22 mouse cellular contexts compared by ENCODE assay signal in the genomic region with DNA sequence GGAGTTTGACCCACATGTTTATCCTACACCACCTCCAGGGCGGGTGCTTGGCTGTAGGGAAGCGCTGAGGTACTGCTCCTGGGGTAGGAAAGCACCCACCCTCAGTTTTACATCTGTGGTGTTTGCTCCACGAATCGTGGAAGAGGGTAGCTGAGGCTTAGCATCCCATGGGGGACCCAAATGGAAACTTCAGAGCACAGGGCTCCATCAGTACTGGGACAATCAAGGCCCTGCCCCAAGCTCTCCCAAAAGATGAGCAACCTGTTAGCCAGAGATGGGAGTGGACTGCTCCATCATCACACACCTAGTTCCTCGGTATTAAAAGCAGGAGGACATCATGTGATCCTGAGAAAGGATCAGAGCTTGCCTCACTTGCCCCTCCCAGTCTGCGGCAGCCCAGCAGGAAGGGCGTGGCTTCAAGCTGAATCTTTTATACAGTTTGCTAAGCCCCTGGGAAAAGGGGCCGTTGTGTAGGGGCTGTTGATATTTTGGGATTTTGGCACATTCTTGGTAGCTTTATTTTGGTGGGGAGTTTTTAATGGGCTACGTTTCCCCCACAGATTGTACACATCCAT. TPM values are rescaled to one million over a fixed set of nuclear protein-coding genes. Genes with fewer than 3 reads are reported as not detected.
DNase-seq lines count a peak whose midpoint lies in the region; ATAC-seq and TF ChIP-seq lines count a peak whose summit lies in the region.
"Had no signal": no experiment of that assay in that cellular context is flagged by ENCODE, and none has a peak within 500 bp of the region (broad histone marks: within the 10 kb centered on the region; RNA-seq: fewer than 3 reads in every experiment).

No protein-coding gene starts in this region.

- H3K27me3 ChIP-seq in intestine, embryonic 15.5 days (replicated peaks) = no peaks in the 10 kb centered on the region
- H3K27me3 ChIP-seq in intestine, postnatal 0 days (replicated peaks; ENCODE audit: control insufficient read depth, insufficient read depth, low read length) = no peaks in the 10 kb centered on the region
- H3K27me3 ChIP-seq: neural tube, embryonic 12.5 days had no signal

- 44% methylated on average over 9 of the region's 9 CpGs for WGBS in intestine, embryonic 15.5 days
- 40% methylated on average over 9 of the region's 9 CpGs for WGBS in intestine, postnatal 0 days

- peak; percentile 25; the same call in 1 of the 2 replicates for ATAC-seq in intestine, embryonic 15.5 days
- ATAC-seq in intestine, postnatal 0 days = no peak
- ATAC-seq: inflammation-experienced regulatory T-cells, adult 6 months had no signal

- no peaks in the 10 kb centered on the region for H3K9me3 ChIP-seq in intestine, embryonic 15.5 days
- H3K9me3 ChIP-seq in intestine, postnatal 0 days (ENCODE audit: control insufficient read depth) = no peaks in the 10 kb centered on the region
- H3K9me3 ChIP-seq: neural tube, embryonic 12.5 days had no signal

- no peaks in the 10 kb centered on the region for H3K4me1 ChIP-seq in intestine, embryonic 15.5 days (replicated peaks)
- no peaks in the 10 kb centered on the region for H3K4me1 ChIP-seq in intestine, postnatal 0 days (replicated peaks; ENCODE audit: control insufficient read depth, insufficient read depth, low read length)
- H3K4me1 ChIP-seq: neural tube, embryonic 12.5 days had no signal

- TF ChIP-seq CTCF in intestine, postnatal 0 days (IDR thresholded peaks at IDR 0.05; ENCODE audit: low read depth) = no peak

- no peak overlapping the region for H3K9ac ChIP-seq in intestine, embryonic 15.5 days
- H3K9ac ChIP-seq in intestine, postnatal 0 days (ENCODE audit: low read depth, low read length) = no peak overlapping the region
- H3K9ac ChIP-seq: neural tube, embryonic 12.5 days had no signal

- no peak overlapping the region for H3K4me3 ChIP-seq in intestine, embryonic 15.5 days (replicated peaks)
- no peak overlapping the region for H3K4me3 ChIP-seq in intestine, postnatal 0 days (ENCODE audit: low read depth, low read length)
- H3K4me3 ChIP-seq: neural tube, embryonic 12.5 days had no signal

- DNase-seq in 416B (ENCODE audit: low read depth) = peak; percentile 20
- peak; percentile 22 for DNase-seq in ES-CJ7 (ENCODE audit: low read depth, low spot score)
- peak; percentile 52 for DNase-seq in induced T-regulatory cell, adult 2 months (ENCODE audit: low read depth)
- DNase-seq in left cerebral cortex, adult 8-10 months (ENCODE audit: low spot score in 2 of 2) = no peak
- DNase-seq in thymus, postnatal 0 days (ENCODE audit: low spot score) = no peak
- DNase-seq: adrenal gland, adult 8-10 months; cerebellum, adult 2 months; gastrocnemius, postnatal 25 days; kidney, postnatal 14 days; layer of hippocampus, adult 9-11 months; lung, postnatal 14 days had no signal

- H3K27ac ChIP-seq in intestine, embryonic 15.5 days = no peak overlapping the region
- no peak overlapping the region for H3K27ac ChIP-seq in intestine, postnatal 0 days (ENCODE audit: low read depth, low read length)
- H3K27ac ChIP-seq: neural tube, embryonic 12.5 days had no signal

- no peaks in the 10 kb centered on the region for H3K36me3 ChIP-seq in intestine, embryonic 15.5 days
- H3K36me3 ChIP-seq in intestine, postnatal 0 days (ENCODE audit: control insufficient read depth, insufficient read depth) = no peaks in the 10 kb centered on the region
- H3K36me3 ChIP-seq: neural tube, embryonic 12.5 days had no signal

- H3K4me2 ChIP-seq in intestine, embryonic 15.5 days (replicated peaks) = no peak overlapping the region
- H3K4me2 ChIP-seq in intestine, postnatal 0 days (replicated peaks; ENCODE audit: low read depth) = no peak overlapping the region
- H3K4me2 ChIP-seq: heart, embryonic 11.5 days; neural tube, embryonic 12.5 days had no signal

RNA-seq across cellular contexts. Expression of a gene that starts 1.7 kb away (rescaled TPM):
- polyA plus RNA-seq in intestine, embryonic 15.5 days (2015; fragmentation: Nextera tagmentation; extraction: Ambion mirVana) = not detected in 2 replicates
- polyA plus RNA-seq in intestine, postnatal 0 days (2015; fragmentation: Nextera tagmentation; extraction: Ambion mirVana) = 0.44 TPM in 1 of 2 replicates, not detected in the other
- not detected for total RNA-seq in left cerebral cortex, adult 8-10 months (2022)
- 0.09 TPM in 1 of 2 replicates, not detected in the other for polyA plus RNA-seq in thymus, postnatal 0 days (2015; fragmentation: Nextera tagmentation; extraction: Ambion mirVana)
- total RNA-seq: adrenal gland, adult 8-10 months; gastrocnemius, postnatal 25 days; hematopoietic stem cell, adult 5-6 weeks; left cerebral cortex, postnatal 10 days; liver, adult 2 months; midbrain, postnatal 0 days had no signal
- polyA plus RNA-seq: cerebellum, adult 2 months; cortical plate, adult 2 months; frontal cortex, adult 2 months; heart, embryonic 11.5 days; inflammation-experienced regulatory T-cells, adult 6 months; liver, adult 2 months; midbrain, postnatal 0 days; neural tube, embryonic 12.5 days had no signal

RNA-seq across cellular contexts. Expression of a gene that starts 6.2 kb away (rescaled TPM):
- not detected in 2 replicates for polyA plus RNA-seq in intestine, embryonic 15.5 days (2015; fragmentation: Nextera tagmentation; extraction: Ambion mirVana)
- polyA plus RNA-seq in intestine, postnatal 0 days (2015; fragmentation: Nextera tagmentation; extraction: Ambion mirVana) = not detected in 2 replicates
- not detected for total RNA-seq in left cerebral cortex, adult 8-10 months (2022)
- polyA plus RNA-seq in thymus, postnatal 0 days (2015; fragmentation: Nextera tagmentation; extraction: Ambion mirVana) = 2.0 and 2.3 TPM in 2 replicates
- total RNA-seq: gastrocnemius, postnatal 25 days; hematopoietic stem cell, adult 5-6 weeks; left cerebral cortex, postnatal 10 days; liver, adult 2 months; midbrain, postnatal 0 days had no signal
- polyA plus RNA-seq: frontal cortex, adult 2 months; heart, embryonic 11.5 days; inflammation-experienced regulatory T-cells, adult 6 months; liver, adult 2 months; midbrain, postnatal 0 days; neural tube, embryonic 12.5 days had no signal

RNA-seq across cellular contexts. Expression of a gene that starts 13.3 kb away (rescaled TPM):
- 0.15 and 0.29 TPM in 2 replicates for polyA plus RNA-seq in intestine, embryonic 15.5 days (2015; fragmentation: Nextera tagmentation; extraction: Ambion mirVana)
- polyA plus RNA-seq in intestine, postnatal 0 days (2015; fragmentation: Nextera tagmentation; extraction: Ambion mirVana) = 0.07 and 0.21 TPM in 2 replicates
- 10 to 100 TPM; 17.5 to 19.4 (median 18.5) TPM for total RNA-seq in left cerebral cortex, adult 8-10 months (2022)
- not detected in 2 replicates for polyA plus RNA-seq in thymus, postnatal 0 days (2015; fragmentation: Nextera tagmentation; extraction: Ambion mirVana)
- total RNA-seq: liver, adult 2 months had no signal
- polyA plus RNA-seq: inflammation-experienced regulatory T-cells, adult 6 months; liver, adult 2 months had no signal

RNA-seq across cellular contexts. Expression of a gene that starts 15.7 kb away (rescaled TPM):
- not detected in 2 replicates for polyA plus RNA-seq in intestine, embryonic 15.5 days (2015; fragmentation: Nextera tagmentation; extraction: Ambion mirVana)
- not detected in 2 replicates for polyA plus RNA-seq in intestine, postnatal 0 days (2015; fragmentation: Nextera tagmentation; extraction: Ambion mirVana)
- not detected for total RNA-seq in left cerebral cortex, adult 8-10 months (2022)
- polyA plus RNA-seq in thymus, postnatal 0 days (2015; fragmentation: Nextera tagmentation; extraction: Ambion mirVana) = not detected in 2 replicates
- total RNA-seq: adrenal gland, adult 8-10 months; gastrocnemius, postnatal 25 days; hematopoietic stem cell, adult 5-6 weeks; left cerebral cortex, postnatal 10 days; liver, adult 2 months; midbrain, postnatal 0 days had no signal
- polyA plus RNA-seq: cerebellum, adult 2 months; frontal cortex, adult 2 months; heart, embryonic 11.5 days; inflammation-experienced regulatory T-cells, adult 6 months; liver, adult 2 months; midbrain, postnatal 0 days; neural tube, embryonic 12.5 days had no signal

RNA-seq across cellular contexts. Expression of a gene that starts 37.2 kb away (rescaled TPM):
- 27.0 and 32.1 TPM in 2 replicates for polyA plus RNA-seq in intestine, embryonic 15.5 days (2015; fragmentation: Nextera tagmentation; extraction: Ambion mirVana)
- 1.3 and 2.6 TPM in 2 replicates for polyA plus RNA-seq in intestine, postnatal 0 days (2015; fragmentation: Nextera tagmentation; extraction: Ambion mirVana)
- not detected for total RNA-seq in left cerebral cortex, adult 8-10 months (2022)
- 1.8 and 2.9 TPM in 2 replicates for polyA plus RNA-seq in thymus, postnatal 0 days (2015; fragmentation: Nextera tagmentation; extraction: Ambion mirVana)
- total RNA-seq: adrenal gland, adult 8-10 months; gastrocnemius, postnatal 25 days; hematopoietic stem cell, adult 5-6 weeks; left cerebral cortex, postnatal 10 days; midbrain, postnatal 0 days had no signal
- polyA plus RNA-seq: cerebellum, adult 2 months; cortical plate, adult 2 months; frontal cortex, adult 2 months; heart, embryonic 11.5 days; inflammation-experienced regulatory T-cells, adult 6 months; midbrain, postnatal 0 days; neural tube, embryonic 12.5 days had no signal

Comparison
In these comparisons a context has a peak if more than half of its experiments do, and no peak if none do; other contexts are left out.
1. DNase-seq: peak in 416B (single experiment), ES-CJ7 (single experiment) and induced T-regulatory cell, adult 2 months (single experiment); none in left cerebral cortex, adult 8-10 months (0 of 2) and thymus, postnatal 0 days (single experiment).